Mouse (Mus musculus): ENCODE measurements around the gene Pcsk5. TPM values are rescaled to one million over a fixed set of nuclear protein-coding genes. Genes with fewer than 3 reads are reported as not detected.

Gene Pcsk5
- under 1 TPM in 1 of 26 experiments, not detected in 25; 0.73 TPM for total RNA-seq (2018; cell fraction: chromatin; rRNA removed)
- total RNA-seq (2018; cell fraction: cytosol; rRNA removed) = not detected
- total RNA-seq (2018; cell fraction: nucleus; rRNA removed) = not detected
- not detected in 3 replicates for polyA plus RNA-seq (2018)

DNA sequence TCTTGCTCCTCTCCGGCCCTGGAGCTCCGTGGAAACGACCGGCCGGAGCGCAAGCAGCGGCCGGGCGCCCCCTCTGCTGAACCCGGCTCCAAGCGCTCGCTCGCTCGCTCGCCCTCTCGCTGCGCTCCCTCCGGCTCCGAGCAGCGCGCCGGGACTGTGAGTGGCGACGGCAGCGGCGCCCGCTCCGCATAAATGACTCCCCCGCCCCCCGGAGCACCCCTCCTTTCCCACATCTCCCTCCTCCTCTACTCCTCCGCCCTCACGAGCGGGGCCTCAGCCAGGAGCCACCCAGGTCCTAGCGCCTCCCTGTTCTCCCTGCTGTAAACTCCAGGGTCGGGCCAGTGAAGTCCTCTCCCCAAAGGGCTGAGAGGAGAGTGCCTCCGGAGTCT lies at the start of gene Pcsk5:
Gene Pcsk5 (minus strand): TSS at position 162 of the 389 bp plus-strand sequence.
- Histone ChIP-seq H3K27ac (no peak within 1 kb of the TSS), H3K36me3 (ENCODE audit: inconsistent target) (no peaks in the 10 kb centered on the region), H3K4me3 (ENCODE audit: inconsistent target) (no peak within 1 kb of the TSS), H3K79me2 (ENCODE audit: inconsistent target) (no peaks in the 10 kb centered on the region)
- WGBS (ENCODE audit: missing documents) = under 1% methylated on average over 24 of the region's 36 CpGs

DNA sequence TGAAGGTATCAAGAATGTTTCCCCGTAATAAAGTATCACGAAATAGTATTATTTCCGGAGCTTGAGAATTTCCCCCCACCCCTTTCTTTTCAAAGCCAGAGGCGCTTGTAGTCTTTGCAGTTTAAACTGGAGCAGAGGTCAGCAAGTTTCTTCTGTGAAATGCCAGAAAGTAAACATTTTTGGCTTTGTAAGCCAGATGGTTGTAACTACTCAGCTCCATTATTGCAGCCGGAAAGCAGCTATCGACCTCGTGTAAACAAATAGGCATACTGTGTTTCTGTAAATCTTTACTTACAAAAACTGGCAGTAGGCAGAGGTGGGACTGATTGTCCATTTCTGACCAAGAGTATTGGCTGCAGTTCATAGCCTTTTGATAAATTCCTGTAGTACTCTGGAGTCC lies 38.4 kb upstream of the Pcsk5 start:
- Histone ChIP-seq H3K27ac (no peak overlapping the region), H3K79me2 (ENCODE audit: inconsistent target) (no peaks in the 10 kb centered on the region), H3K36me3 (ENCODE audit: inconsistent target) (no peaks in the 10 kb centered on the region), H3K4me3 (ENCODE audit: inconsistent target) (no peak overlapping the region)
- 74% methylated on average over 7 of the region's 7 CpGs for WGBS (ENCODE audit: missing documents)

DNA sequence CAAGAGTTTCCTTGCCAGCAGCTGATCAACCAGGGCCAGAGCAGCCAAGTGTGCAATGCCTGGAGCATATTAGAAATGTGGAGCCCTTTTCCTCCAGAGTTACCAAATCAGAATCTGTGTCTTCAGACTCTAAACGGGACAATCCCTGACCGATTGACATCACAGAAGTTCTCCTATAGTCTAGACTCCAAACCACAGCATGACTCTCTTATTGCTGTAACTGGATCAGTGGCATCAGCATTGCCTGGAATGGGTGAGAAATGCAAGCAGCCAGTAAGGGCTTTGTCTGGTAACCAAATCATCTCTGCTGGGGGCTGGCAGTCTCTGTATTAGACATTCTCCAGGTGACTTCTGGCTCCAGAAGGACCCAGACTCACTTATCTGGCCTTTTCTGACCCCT lies 37.0 kb upstream of the Pcsk5 start:
- 84% methylated on average over 2 of the region's 2 CpGs for WGBS (ENCODE audit: missing documents)
- Histone ChIP-seq H3K4me3 (ENCODE audit: inconsistent target) (no peak overlapping the region), H3K27ac (no peak overlapping the region), H3K79me2 (ENCODE audit: inconsistent target) (no peaks in the 10 kb centered on the region), H3K36me3 (ENCODE audit: inconsistent target) (no peaks in the 10 kb centered on the region)

DNA sequence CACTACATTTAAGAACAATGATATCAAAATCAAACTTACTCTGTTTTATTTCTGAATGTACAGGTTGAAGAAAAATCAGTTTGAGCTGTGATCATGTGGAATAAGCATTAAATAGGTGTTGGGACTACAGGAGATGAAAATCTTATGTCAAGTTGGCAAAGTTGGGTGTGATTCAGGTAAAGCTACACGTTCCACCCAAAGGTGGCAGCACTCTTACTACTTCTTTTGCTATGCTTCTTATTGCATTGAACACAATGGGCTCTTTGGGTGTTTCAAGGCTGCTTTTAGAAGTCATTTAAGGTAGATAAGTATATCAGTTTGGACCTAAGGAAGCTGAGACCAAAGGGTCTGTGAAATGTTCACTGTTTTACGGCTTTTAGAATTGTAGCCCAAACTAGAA lies 36.3 kb upstream of the Pcsk5 start:
- no peaks in the 10 kb centered on the region for H3K79me2 ChIP-seq (ENCODE audit: inconsistent target)
- H3K4me3 ChIP-seq (ENCODE audit: inconsistent target) = no peak overlapping the region
- H3K36me3 ChIP-seq (ENCODE audit: inconsistent target) = no peaks in the 10 kb centered on the region
- H3K27ac ChIP-seq = no peak overlapping the region
- 49% methylated on average over 2 of the region's 2 CpGs for WGBS (ENCODE audit: missing documents)

DNA sequence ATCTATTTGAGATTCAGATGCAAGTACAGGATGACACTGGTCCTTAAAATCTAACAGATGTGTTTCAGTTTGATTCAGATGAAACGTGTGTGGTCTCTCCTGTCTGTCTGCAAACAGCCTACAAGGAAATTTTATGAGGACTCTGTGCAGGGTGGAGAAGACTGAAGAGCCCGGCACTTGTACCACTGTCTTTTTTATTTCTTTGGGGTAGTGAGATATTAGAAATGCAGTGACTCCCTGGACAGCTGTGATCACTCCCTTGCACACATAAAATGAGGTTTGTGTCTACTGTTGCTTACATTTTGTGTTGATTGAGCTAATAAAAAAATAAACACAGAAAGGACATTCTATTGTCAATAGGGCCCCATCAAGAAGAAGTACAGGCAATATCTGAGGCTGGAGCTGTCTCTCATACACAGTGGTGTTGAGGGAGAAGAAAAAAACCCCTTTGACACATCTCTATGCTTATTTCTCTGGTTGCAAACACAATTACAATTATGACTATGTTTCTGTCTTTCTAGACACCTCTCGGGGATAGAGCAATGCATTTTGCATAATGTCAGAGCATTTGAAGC lies 29.0 kb upstream of the Pcsk5 start:
- Histone ChIP-seq H3K4me3 (ENCODE audit: inconsistent target) (no peak overlapping the region), H3K27ac (no peak overlapping the region), H3K79me2 (ENCODE audit: inconsistent target) (no peaks in the 10 kb centered on the region), H3K36me3 (ENCODE audit: inconsistent target) (no peaks in the 10 kb centered on the region)
- WGBS (ENCODE audit: missing documents) = 90% methylated on average over 3 of the region's 3 CpGs

DNA sequence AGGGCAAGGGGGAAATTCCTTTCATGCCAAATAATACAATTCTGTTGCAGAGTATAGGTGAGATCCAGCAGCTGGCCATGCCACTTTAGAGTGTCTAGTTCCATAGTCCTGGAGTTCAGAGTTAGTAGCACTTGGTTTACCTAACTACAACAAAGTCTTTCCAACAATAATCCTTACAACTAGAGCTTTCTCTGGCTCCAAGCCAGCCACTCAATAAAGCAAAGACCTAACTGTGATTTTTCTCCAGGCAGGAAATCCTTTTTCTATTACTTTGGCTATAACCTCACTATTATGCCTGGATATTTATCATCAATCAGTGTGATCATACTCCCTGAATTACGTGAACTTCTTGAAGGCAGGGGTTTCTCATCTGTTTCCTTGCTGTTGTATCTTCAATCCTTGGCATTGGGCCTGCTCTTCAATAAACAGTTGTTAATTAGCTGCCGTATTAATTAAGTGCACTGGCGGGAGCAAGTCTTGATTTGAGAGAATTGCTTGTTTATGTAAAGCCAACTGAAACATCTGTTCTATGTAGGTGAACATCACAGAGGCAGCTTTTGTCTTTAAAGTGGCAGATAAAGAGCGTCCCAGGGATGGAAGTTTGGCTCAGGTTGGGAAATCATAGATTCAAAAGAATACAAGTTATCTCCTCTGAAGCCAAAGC lies 23.1 kb upstream of the Pcsk5 start:
- no peaks in the 10 kb centered on the region for H3K79me2 ChIP-seq (ENCODE audit: inconsistent target)
- 78% methylated on average over 4 of the region's 4 CpGs for WGBS (ENCODE audit: missing documents)
- no peaks in the 10 kb centered on the region for H3K36me3 ChIP-seq (ENCODE audit: inconsistent target)
- H3K27ac ChIP-seq = no peak overlapping the region
- H3K4me3 ChIP-seq (ENCODE audit: inconsistent target) = no peak overlapping the region

DNA sequence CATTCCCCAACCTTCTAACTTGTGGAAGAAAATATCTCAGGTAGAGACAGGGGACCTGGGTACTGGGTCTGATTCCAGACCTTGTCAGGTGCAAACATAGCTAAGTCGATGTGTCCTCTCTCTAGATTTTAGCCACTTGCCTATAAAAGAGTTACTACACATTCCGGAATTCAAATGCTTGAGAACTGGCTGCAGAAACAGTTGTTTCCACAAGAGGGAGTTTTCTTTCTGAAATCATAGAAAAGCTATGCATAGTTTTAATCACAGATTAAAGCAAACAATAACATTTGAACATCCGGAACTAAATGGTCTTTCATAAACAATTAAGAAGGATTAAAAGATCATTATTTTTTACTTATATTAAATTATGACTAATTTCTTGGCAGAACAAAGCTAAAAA lies 19.3 kb upstream of the Pcsk5 start:
- no peak overlapping the region for H3K27ac ChIP-seq
- 65% methylated on average over 3 of the region's 3 CpGs for WGBS (ENCODE audit: missing documents)
- no peaks in the 10 kb centered on the region for H3K79me2 ChIP-seq (ENCODE audit: inconsistent target)
- no peak overlapping the region for H3K4me3 ChIP-seq (ENCODE audit: inconsistent target)
- H3K36me3 ChIP-seq (ENCODE audit: inconsistent target) = no peaks in the 10 kb centered on the region

DNA sequence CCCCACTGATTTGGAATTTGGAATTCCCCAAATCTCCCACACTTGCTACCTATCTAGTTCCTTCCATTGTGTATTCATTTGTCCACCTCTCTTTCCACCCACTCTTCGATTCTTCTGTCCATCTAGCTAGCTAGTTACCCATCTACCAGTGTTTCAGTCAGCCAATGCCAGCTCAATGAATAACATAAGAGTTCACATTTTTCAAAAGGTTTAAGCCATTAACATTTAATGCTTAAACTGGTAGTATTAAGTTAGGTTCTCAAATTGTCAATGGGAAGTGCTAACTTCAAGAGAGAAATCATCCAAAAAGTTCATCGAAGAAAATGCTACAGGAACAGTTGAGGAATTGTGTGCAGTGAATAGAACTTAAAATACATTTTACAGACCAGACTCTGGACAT lies 11.0 kb upstream of the Pcsk5 start:
- 84% methylated on average over 2 of the region's 2 CpGs for WGBS (ENCODE audit: missing documents)
- no peak overlapping the region for H3K27ac ChIP-seq
- H3K36me3 ChIP-seq (ENCODE audit: inconsistent target) = no peaks in the 10 kb centered on the region
- H3K4me3 ChIP-seq (ENCODE audit: inconsistent target) = no peak overlapping the region
- H3K79me2 ChIP-seq (ENCODE audit: inconsistent target) = no peaks in the 10 kb centered on the region

DNA sequence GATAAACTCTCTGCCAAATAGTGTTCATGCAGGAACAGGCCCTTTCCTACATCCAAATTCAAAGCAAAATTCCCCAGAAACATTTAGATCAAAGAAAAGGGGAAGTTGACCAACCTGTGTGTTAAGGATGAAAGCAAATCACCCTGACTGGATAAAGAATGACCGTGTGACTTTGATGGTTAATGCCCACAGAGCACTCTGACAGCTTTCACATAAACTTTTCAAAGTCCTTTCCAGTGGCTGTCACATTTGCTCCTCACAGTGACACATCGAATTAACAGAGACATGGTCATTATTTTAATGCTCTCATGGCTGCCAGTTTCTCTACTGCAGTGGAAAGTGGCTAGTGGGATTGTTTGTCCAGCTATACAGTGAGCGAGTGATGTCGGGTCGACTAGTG lies 8.5 kb upstream of the Pcsk5 start:
- no peaks in the 10 kb centered on the region for H3K36me3 ChIP-seq (ENCODE audit: inconsistent target)

DNA sequence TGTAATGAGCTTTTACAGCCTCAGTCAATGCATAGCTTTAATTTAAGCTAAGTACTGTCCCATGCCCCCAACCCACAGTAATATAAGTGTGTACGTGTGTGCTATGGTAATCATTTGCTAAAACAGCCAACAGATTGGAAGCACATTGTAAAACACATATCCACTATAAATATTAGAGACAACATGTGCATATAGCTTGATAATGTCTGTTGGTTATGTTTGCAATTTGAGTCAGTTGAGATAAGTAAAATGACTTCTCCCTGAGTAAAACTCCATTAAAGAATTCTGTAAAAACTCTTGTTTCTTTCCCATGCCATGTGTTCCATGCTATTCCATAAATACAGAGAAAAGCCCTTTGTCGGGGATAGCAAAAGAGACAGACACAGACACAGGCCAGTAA lies 4.2 kb upstream of the Pcsk5 start:
- H3K4me3 ChIP-seq (ENCODE audit: inconsistent target) = no peak overlapping the region
- H3K36me3 ChIP-seq (ENCODE audit: inconsistent target) = no peaks in the 10 kb centered on the region
- 93% methylated on average over 2 of the region's 2 CpGs for WGBS (ENCODE audit: missing documents)
- H3K79me2 ChIP-seq (ENCODE audit: inconsistent target) = no peaks in the 10 kb centered on the region
- no peak overlapping the region for H3K27ac ChIP-seq

More for the DNA sequence above, 8.5 kb upstream of the Pcsk5 start:
- H3K27ac ChIP-seq = no peak overlapping the region
- H3K4me3 ChIP-seq (ENCODE audit: inconsistent target) = no peak overlapping the region
- 74% methylated on average over 5 of the region's 5 CpGs for WGBS (ENCODE audit: missing documents)
- no peaks in the 10 kb centered on the region for H3K79me2 ChIP-seq (ENCODE audit: inconsistent target)

DNA sequence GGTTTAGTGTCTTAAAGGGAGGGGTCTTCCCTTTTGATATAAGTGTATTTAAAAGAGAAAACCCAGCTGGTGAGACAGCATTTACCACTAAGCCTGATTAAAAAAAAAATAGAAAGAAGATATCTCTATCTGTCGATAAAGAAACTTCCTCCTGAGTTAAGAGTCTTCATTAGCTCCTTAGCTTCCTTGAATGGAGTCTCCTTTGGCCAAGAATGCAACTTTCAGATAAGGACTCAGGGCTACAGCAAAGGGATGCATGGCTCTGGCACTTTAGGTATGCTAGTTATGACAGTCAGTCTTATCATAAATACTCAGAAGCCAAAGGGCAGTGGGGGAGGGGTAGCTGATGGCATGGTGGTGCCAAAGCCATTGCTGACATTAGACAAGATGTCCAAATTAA lies 2.4 kb upstream of the Pcsk5 start:
- Histone ChIP-seq H3K4me3 (ENCODE audit: inconsistent target) (no peak overlapping the region), H3K36me3 (ENCODE audit: inconsistent target) (no peaks in the 10 kb centered on the region), H3K27ac (no peak overlapping the region), H3K79me2 (ENCODE audit: inconsistent target) (no peaks in the 10 kb centered on the region)
- 71% methylated on average over 1 of the region's 1 CpGs for WGBS (ENCODE audit: missing documents)

DNA sequence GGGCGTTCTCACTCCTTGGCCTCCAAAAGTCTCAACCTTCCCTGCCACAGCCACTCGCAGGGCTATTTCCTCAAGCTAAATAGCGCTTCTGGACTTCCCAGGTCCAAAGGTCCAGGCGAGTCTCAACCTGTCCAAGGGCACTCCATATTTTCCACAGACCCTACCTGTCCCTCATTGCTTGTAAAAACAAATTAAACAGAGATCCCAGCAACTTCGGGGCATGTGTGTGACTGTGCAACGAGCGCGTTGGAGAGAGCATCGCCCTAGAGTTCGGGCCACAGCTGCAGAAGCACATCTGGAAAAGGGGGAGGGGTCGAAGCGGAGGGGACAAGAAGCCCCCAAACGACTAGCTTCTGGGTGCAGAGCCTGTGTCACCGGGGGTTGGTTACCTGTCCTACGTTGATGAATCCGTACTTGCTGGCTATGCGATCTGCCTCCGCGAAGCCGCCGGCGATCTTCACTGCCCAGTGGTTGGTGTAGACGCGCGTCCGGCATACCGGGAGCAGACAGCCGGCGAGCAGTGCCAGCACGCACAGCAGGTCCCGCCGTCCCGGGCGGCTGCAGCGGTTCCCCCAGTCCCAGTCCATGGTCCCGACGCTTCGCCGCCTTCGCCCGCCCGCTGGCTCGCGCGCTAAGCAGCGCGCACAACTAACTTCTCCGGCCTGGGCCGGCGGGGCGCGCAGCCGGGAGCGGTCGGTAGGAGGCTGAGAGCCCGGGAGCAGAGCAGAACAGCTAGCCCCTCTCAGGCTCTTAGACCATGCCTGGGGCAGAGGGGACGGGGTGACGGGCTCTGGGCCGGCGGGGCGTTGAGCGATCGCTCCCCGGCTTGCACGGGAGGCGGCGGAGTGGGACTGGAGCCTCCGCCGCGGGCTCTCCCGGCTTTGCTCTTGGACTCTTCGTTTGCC lies 614 bp downstream of the Pcsk5 start:
- Histone ChIP-seq H3K36me3 (ENCODE audit: inconsistent target) (no peaks in the 10 kb centered on the region), H3K27ac (no peak overlapping the region), H3K4me3 (ENCODE audit: inconsistent target) (no peak overlapping the region), H3K79me2 (ENCODE audit: inconsistent target) (no peaks in the 10 kb centered on the region)
- WGBS (ENCODE audit: missing documents) = 1% methylated on average over 72 of the region's 72 CpGs

DNA sequence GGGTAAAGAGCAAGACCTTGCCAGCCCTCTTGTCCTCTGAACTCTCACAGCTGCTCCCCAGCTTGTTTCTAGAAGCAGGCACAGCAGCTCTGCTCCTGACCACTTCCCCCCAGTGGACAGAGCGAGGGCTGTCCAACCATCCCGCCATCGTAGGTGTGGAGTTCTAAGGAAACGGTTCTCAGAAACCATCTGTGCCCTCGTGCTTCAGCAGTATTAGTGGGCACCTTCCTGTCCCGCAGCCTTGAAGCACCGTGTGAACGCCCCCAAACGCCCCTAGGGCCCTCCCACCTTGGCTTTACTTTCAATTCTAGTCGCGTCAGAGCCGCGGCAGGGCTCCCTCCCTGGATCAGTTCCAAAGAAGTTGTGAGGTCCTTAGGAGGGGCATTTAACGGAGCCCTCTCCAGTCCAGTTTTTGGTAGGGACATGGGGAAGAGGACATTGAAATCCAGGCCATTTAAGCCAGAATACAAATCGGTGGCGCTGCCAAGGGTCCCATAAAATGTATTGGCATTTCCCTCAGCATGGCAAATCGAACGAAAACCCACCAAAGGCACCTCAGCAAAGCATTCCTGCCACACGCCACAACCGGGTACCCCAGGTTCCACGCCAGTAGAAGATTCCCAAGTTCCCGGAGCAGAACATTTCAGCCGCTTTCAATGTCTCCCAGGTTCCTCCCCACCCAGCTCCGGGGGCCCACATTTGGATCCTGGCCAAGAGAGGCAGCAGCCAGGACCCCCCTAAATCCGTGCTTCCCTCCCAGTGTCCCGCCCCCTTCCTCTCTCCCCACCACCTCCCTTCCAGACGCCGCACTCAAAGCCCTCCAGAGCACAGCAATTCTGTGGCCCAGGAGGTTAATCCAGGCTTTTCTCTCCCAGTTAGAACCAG lies 1.5 kb downstream of the Pcsk5 start:
- Histone ChIP-seq H3K27ac (no peak overlapping the region), H3K36me3 (ENCODE audit: inconsistent target) (no peaks in the 10 kb centered on the region), H3K79me2 (ENCODE audit: inconsistent target) (no peaks in the 10 kb centered on the region), H3K4me3 (ENCODE audit: inconsistent target) (no peak overlapping the region)
- 2% methylated on average over 26 of the region's 28 CpGs for WGBS (ENCODE audit: missing documents)

DNA sequence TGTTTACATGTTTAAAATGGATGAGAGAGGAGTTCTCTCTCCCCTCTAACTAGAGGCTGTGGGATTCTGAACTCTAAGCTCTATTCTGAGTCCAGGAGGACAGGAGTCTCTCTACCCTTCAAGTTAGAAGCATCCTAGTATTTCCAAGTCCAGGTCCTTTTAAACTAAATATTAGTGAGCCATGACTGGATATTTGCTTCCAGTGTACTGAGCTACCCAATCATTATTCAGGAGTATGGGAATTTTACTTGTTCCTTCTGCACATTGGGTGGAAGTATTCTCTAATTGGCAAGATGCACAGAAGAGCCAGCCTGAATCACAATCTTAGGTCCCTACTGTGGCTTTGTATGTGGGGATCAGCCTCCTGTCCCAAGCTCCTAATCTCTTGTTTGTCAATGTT lies 2.5 kb downstream of the Pcsk5 start:
- H3K36me3 ChIP-seq (ENCODE audit: inconsistent target) = no peaks in the 10 kb centered on the region
- H3K79me2 ChIP-seq (ENCODE audit: inconsistent target) = no peaks in the 10 kb centered on the region
- H3K4me3 ChIP-seq (ENCODE audit: inconsistent target) = no peak overlapping the region
- H3K27ac ChIP-seq = no peak overlapping the region
